Mouse (Mus musculus) cortical plate, adult 2 months (tissue): ENCODE measurements around the gene Entpd3.

Experiments used
- CTCF ChIP-seq: fragments of 200-500 bp; IDR thresholded peaks from 2 replicates; pipeline ENCODE4 v1.5.1; 2011; ENCODE audit warnings: mild to moderate bottlenecking, control low read depth, low read length; ENCODE audit not compliant: insufficient read depth; ENCODE audit errors: extremely low read depth
- POLR2A ChIP-seq: fragments of 200-500 bp; IDR thresholded peaks from 2 replicates; pipeline ENCODE4 v1.6.1; 2011; ENCODE audit warnings: mild to moderate bottlenecking, low read length, control low read depth; ENCODE audit not compliant: insufficient read depth; ENCODE audit errors: extremely low read depth

GRCm38 (mm10) chr9:120569721-120570333 lies 30.2 kb downstream of the Entpd3 start:
- TF ChIP-seq POLR2A (no peak), CTCF (peak; percentile 52)
